Mouse (Mus musculus) heart, embryonic 14.5 days (tissue): ENCODE measurements around the gene Tgfbr1. TPM values are rescaled to one million over a fixed set of nuclear protein-coding genes. Genes with fewer than 3 reads are reported as not detected.

ENCODE experiments used
- polyA plus RNA-seq: library from polyadenylated mRNA; unstranded; fragments of >200 nt; fragmentation: Nextera tagmentation; extraction: Ambion mirVana; gene quantifications from 2 replicates; pipeline ENCODE4 v1.2.1, GENCODE M21; 2014

Gene Tgfbr1
- polyA plus RNA-seq, 1 experiment from 2014 or later = 29.8 TPM

Other genes with a start within 250 kb of the Tgfbr1 start
- gene Col15a1, start 145.1 kb upstream of the Tgfbr1 start, polyA plus RNA-seq = 8.0 and 12.0 TPM in 2 replicates
- gene Alg2, start 121.1 kb downstream of the Tgfbr1 start, polyA plus RNA-seq = 24.4 and 29.1 TPM in 2 replicates
- gene Sec61b, start 121.4 kb downstream of the Tgfbr1 start, polyA plus RNA-seq = 146 and 156 TPM in 2 replicates